Mouse (Mus musculus) megakaryocyte, embryonic 14.5 days (primary cell): Measurements from ENCODE around the gene Serpinb1b. TPM values are rescaled to one million over a fixed set of nuclear protein-coding genes. Genes with fewer than 3 reads are reported as not detected.
"Not testable (repeated sequence)": the region's sequence is repeated elsewhere in the genome, so short reads cannot be mapped to it uniquely, and the experiment has no call there.

Experiments
- H3K27me3 ChIP-seq: replicated peaks from 2 replicates; pipeline ENCODE3; 2012; ENCODE audit warnings: inconsistent platforms
- H3K36me3 ChIP-seq: replicated peaks from 2 replicates; pipeline ENCODE3; 2012; ENCODE audit warnings: low read length, inconsistent platforms, mixed read lengths
- H3K4me1 ChIP-seq: 2 replicates; pipeline ENCODE4 v1.6.1; 2012; ENCODE audit warnings: inconsistent platforms
- H3K4me3 ChIP-seq: replicated peaks from 2 replicates; pipeline ENCODE3; 2012; ENCODE audit warnings: moderate library complexity, mild to moderate bottlenecking, inconsistent platforms
- H3K9me3 ChIP-seq: 2 replicates; pipeline ENCODE4 v1.6.1; 2012; ENCODE audit warnings: inconsistent platforms
- FLI1 ChIP-seq: IDR thresholded peaks from 2 replicates; pipeline ENCODE4 v1.6.1; 2012; ENCODE audit warnings: low read length, inconsistent platforms, mixed read lengths
- GATA1 ChIP-seq: IDR thresholded peaks from 3 replicates; pipeline ENCODE4 v1.6.1; 2012; ENCODE audit warnings: mixed read lengths, low read length, inconsistent platforms, borderline replicate concordance
- polyA plus RNA-seq: library from polyadenylated mRNA; stranded (reverse); fragments of >175 nt; gene quantifications from 2 replicates; pipeline ENCODE4 v1.2.3, GENCODE M21; 2012; ENCODE audit warnings: low replicate concordance; ENCODE audit not compliant: insufficient read depth

Serpinb1b gene
- polyA plus RNA-seq: not detected in 2 replicates

GRCm38 (mm10) chr13:33078056-33078705 lies at the start of gene Serpinb1b:
Serpinb1b (plus strand) TSS chr13:33078575.
- Histone ChIP-seq H3K4me1 (peaks cover 19% of the 10 kb centered on the region), H3K36me3 (no peaks in the 10 kb centered on the region), H3K4me3 (peak within 1 kb of the TSS; percentile 64), H3K9me3 (no peaks in the 10 kb centered on the region), H3K27me3 (peaks cover 16% of the 10 kb centered on the region)
- no peak for TF ChIP-seq FLI1
- TF ChIP-seq GATA1: no peak

GRCm38 (mm10) chr13:33029478-33029877 lies 48.9 kb upstream of the Serpinb1b start:
- H3K4me1 ChIP-seq: peaks cover 40% of the 10 kb centered on the region
- H3K36me3 ChIP-seq, H3K9me3 ChIP-seq, H3K27me3 ChIP-seq, H3K4me3 ChIP-seq: not testable (repeated sequence)

DNA sequence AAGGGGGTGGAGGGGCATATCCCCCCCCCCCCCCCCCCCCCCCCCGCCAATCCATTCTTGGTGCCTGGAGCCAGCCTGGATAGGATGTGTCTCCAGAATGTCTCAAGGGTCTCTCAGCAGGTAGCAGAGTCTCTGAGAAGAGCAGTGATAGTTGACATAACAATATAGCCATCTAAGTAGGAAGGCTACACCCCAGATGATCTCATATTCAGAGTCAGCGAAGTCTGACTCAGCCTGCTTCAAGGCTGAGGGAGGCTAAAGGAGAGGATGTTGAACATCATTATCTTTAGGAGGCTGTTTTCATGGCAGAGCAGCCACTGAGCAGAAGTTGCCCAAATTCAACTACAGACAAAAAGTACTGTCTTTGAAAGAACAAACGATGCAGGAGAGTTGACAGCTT lies 48.1 kb upstream of the Serpinb1b start:
- no peaks in the 10 kb centered on the region for H3K36me3 ChIP-seq
- H3K9me3 ChIP-seq: no peaks in the 10 kb centered on the region
- no peak overlapping the region for H3K4me3 ChIP-seq
- no peak for TF ChIP-seq GATA1
- no peak for TF ChIP-seq FLI1
- peaks cover 40% of the 10 kb centered on the region for H3K4me1 ChIP-seq
- H3K27me3 ChIP-seq: no peaks in the 10 kb centered on the region

DNA sequence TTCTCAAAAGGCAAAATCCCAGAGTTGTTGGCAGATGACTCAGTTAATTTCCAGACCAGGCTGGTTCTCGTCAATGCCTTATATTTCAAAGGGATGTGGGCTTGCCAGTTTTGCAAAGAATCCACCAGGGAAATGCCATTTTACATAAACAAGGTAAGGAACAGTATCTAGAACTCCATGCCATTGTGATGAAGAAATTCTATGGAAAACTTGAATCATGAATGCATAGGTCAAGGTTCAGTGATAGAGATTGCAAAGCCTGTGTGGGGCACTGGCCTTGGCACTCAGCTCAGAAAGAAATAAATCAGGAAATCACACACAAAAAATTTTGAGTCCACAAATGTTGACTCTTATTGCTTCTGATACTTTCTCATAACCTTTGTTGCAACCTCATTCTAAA lies 42.9 kb upstream of the Serpinb1b start:
- H3K9me3 ChIP-seq: peaks cover 7% of the 10 kb centered on the region
- H3K27me3 ChIP-seq: no peaks in the 10 kb centered on the region
- no peaks in the 10 kb centered on the region for H3K36me3 ChIP-seq
- no peak overlapping the region for H3K4me3 ChIP-seq
- no peaks in the 10 kb centered on the region for H3K4me1 ChIP-seq
- no peak for TF ChIP-seq FLI1
- TF ChIP-seq GATA1: no peak

DNA sequence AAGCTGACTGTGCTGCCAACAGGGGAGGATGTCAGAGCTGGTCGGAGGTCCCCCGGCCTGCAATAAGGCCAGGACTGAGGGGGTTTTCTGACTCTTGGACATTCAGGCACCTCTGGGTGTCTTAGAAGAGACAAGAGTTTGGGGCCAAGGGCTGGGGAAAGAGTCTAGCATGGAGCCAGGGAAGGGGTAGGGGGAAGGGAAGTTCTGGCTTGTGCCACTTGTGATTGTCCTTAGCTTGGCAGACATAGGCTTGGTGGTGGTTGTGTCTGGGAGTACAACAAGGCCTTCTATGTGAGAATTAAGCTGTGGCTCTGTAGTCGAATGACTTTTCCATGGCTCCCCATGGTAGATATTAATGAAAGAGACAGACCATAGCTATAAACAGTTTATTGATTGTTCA lies 34.8 kb upstream of the Serpinb1b start:
- Histone ChIP-seq H3K4me3 (no peak overlapping the region), H3K27me3 (peaks cover 2% of the 10 kb centered on the region), H3K36me3 (no peaks in the 10 kb centered on the region)

GRCm38 (mm10) chr13:33047234-33047633 lies 31.1 kb upstream of the Serpinb1b start:
- Histone ChIP-seq H3K9me3 (no peaks in the 10 kb centered on the region), H3K27me3 (no peaks in the 10 kb centered on the region)
- TF ChIP-seq GATA1 (no peak), FLI1 (no peak)

More for the DNA sequence above, 34.8 kb upstream of the Serpinb1b start:
- peaks cover 5% of the 10 kb centered on the region for H3K9me3 ChIP-seq
- H3K4me1 ChIP-seq: peaks cover 27% of the 10 kb centered on the region
- no peak for TF ChIP-seq GATA1

GRCm38 (mm10) chr13:33048187-33048586 lies 30.2 kb upstream of the Serpinb1b start:
- no peaks in the 10 kb centered on the region for H3K9me3 ChIP-seq
- TF ChIP-seq FLI1 (no peak), GATA1 (no peak)
- H3K27me3 ChIP-seq: no peaks in the 10 kb centered on the region
- no peak overlapping the region for H3K4me3 ChIP-seq
- peaks cover 42% of the 10 kb centered on the region for H3K4me1 ChIP-seq
- H3K36me3 ChIP-seq: no peaks in the 10 kb centered on the region

More at GRCm38 (mm10) chr13:33047234-33047633, 31.1 kb upstream of the Serpinb1b start:
- no peaks in the 10 kb centered on the region for H3K36me3 ChIP-seq
- H3K4me1 ChIP-seq: peaks cover 47% of the 10 kb centered on the region
- no peak overlapping the region for H3K4me3 ChIP-seq

- Histone ChIP-seq H3K27me3 (no peaks in the 10 kb centered on the region), H3K36me3 (no peaks in the 10 kb centered on the region), H3K4me1 (peaks cover 33% of the 10 kb centered on the region), H3K4me3 (no peak overlapping the region), H3K9me3 (no peaks in the 10 kb centered on the region)
- no peak for TF ChIP-seq GATA1
- no peak for TF ChIP-seq FLI1
Observed at GRCm38 (mm10) chr13:33051697-33052096, 26.7 kb upstream of the Serpinb1b start.

GRCm38 (mm10) chr13:33063048-33063447 lies 15.3 kb upstream of the Serpinb1b start:
- peaks cover 20% of the 10 kb centered on the region for H3K4me1 ChIP-seq
- no peak for TF ChIP-seq GATA1
- TF ChIP-seq FLI1: no peak
- H3K27me3 ChIP-seq: no peaks in the 10 kb centered on the region
- H3K4me3 ChIP-seq: no peak overlapping the region
- no peaks in the 10 kb centered on the region for H3K36me3 ChIP-seq
- H3K9me3 ChIP-seq: no peaks in the 10 kb centered on the region

GRCm38 (mm10) chr13:33067387-33067977 lies 10.9 kb upstream of the Serpinb1b start:
- Histone ChIP-seq H3K4me3 (no peak overlapping the region), H3K9me3 (no peaks in the 10 kb centered on the region), H3K27me3 (no peaks in the 10 kb centered on the region), H3K4me1 (peaks cover 20% of the 10 kb centered on the region), H3K36me3 (no peaks in the 10 kb centered on the region)
- TF ChIP-seq FLI1 (no peak), GATA1 (no peak)

- H3K4me1 ChIP-seq: peaks cover 16% of the 10 kb centered on the region
- no peak overlapping the region for H3K4me3 ChIP-seq
- no peaks in the 10 kb centered on the region for H3K9me3 ChIP-seq
- no peaks in the 10 kb centered on the region for H3K27me3 ChIP-seq
- H3K36me3 ChIP-seq: no peaks in the 10 kb centered on the region
- TF ChIP-seq GATA1 (no peak), FLI1 (no peak)
Observed at GRCm38 (mm10) chr13:33068164-33068563, 10.2 kb upstream of the Serpinb1b start.
